Mouse (Mus musculus): ENCODE results near the gene Rhcg.

The Rhcg gene

GRCm38 (mm10) chr7:79617418-79617817, at the start of gene Rhcg:
Gene Rhcg, minus strand, starts transcription at chr7:79617657.
- in situ Hi-C loops (cut with MboI; ENCODE audit: unreplicated experiment in 2 of 2), result no loop called here

- in situ Hi-C loops (cut with MboI; ENCODE audit: unreplicated experiment in 2 of 2), result loop anchor here in 1 of 2 experiments (25.0 kb wide), 1 partner anchor 1096 kb away; no protein-coding TSS in a partner anchor
Measured at GRCm38 (mm10) chr7:79666690-79667089, 49.2 kb upstream of the Rhcg start.

- in situ Hi-C loops (cut with MboI; ENCODE audit: unreplicated experiment in 2 of 2), result loop anchor here in 1 of 2 experiments (25.0 kb wide), 1 partner anchor 1101 kb away; no protein-coding TSS in a partner anchor
Measured at GRCm38 (mm10) chr7:79661253-79661890, 43.9 kb upstream of the Rhcg start.

- in situ Hi-C loops (cut with MboI; ENCODE audit: unreplicated experiment in 2 of 2), result loop anchor here in 1 of 2 experiments (25.0 kb wide), 1 partner anchor 1102 kb away; no protein-coding TSS in a partner anchor
Measured at GRCm38 (mm10) chr7:79660291-79661150, 43.1 kb upstream of the Rhcg start.

- in situ Hi-C loops (cut with MboI; ENCODE audit: unreplicated experiment in 2 of 2), result loop anchor here in 1 of 2 experiments (25.0 kb wide), 1 partner anchor 1103 kb away; no protein-coding TSS in a partner anchor
Measured at GRCm38 (mm10) chr7:79659578-79660290, 42.3 kb upstream of the Rhcg start, which contains the start of gene Ticrr. Gene Ticrr, plus strand, starts transcription at chr7:79660196.

- in situ Hi-C loops (cut with MboI; ENCODE audit: unreplicated experiment in 2 of 2), result loop anchor here in 1 of 2 experiments (25.0 kb wide), 1 partner anchor 1108 kb away; no protein-coding TSS in a partner anchor
Measured at GRCm38 (mm10) chr7:79654586-79654985, 37.1 kb upstream of the Rhcg start.

GRCm38 (mm10) chr7:79654185-79654584, 36.7 kb upstream of the Rhcg start:
- in situ Hi-C loops (cut with MboI; ENCODE audit: unreplicated experiment in 2 of 2), result loop anchor here in 1 of 2 experiments (25.0 kb wide), 1 partner anchor 1108 kb away; no protein-coding TSS in a partner anchor

GRCm38 (mm10) chr7:79649005-79649404, 31.5 kb upstream of the Rhcg start:
- in situ Hi-C loops (cut with MboI; ENCODE audit: unreplicated experiment in 2 of 2), result no loop called here

GRCm38 (mm10) chr7:79647233-79647632, 29.8 kb upstream of the Rhcg start:
- in situ Hi-C loops (cut with MboI; ENCODE audit: unreplicated experiment in 2 of 2), result no loop called here

- in situ Hi-C loops (cut with MboI; ENCODE audit: unreplicated experiment in 2 of 2), result no loop called here
Measured at GRCm38 (mm10) chr7:79631773-79632348, 14.4 kb upstream of the Rhcg start.

- in situ Hi-C loops (cut with MboI; ENCODE audit: unreplicated experiment in 2 of 2), result no loop called here
Measured at GRCm38 (mm10) chr7:79628271-79628913, 10.9 kb upstream of the Rhcg start.

- in situ Hi-C loops (cut with MboI; ENCODE audit: unreplicated experiment in 2 of 2), result no loop called here
Measured at GRCm38 (mm10) chr7:79626170-79626569, 8.7 kb upstream of the Rhcg start.

GRCm38 (mm10) chr7:79623086-79623485, 5.6 kb upstream of the Rhcg start:
- in situ Hi-C loops (cut with MboI; ENCODE audit: unreplicated experiment in 2 of 2), result no loop called here

GRCm38 (mm10) chr7:79619493-79619892, 2.0 kb upstream of the Rhcg start:
- in situ Hi-C loops (cut with MboI; ENCODE audit: unreplicated experiment in 2 of 2), result no loop called here

- in situ Hi-C loops (cut with MboI; ENCODE audit: unreplicated experiment in 2 of 2), result no loop called here
Measured at GRCm38 (mm10) chr7:79615941-79616340, 1.5 kb downstream of the Rhcg start.

GRCm38 (mm10) chr7:79615008-79615407, 2.4 kb downstream of the Rhcg start:
- in situ Hi-C loops (cut with MboI; ENCODE audit: unreplicated experiment in 2 of 2), result no loop called here

- in situ Hi-C loops (cut with MboI; ENCODE audit: unreplicated experiment in 2 of 2), result loop anchor here (5.0 kb wide), 1 partner anchor 114 kb away; no protein-coding TSS in a partner anchor
Measured at GRCm38 (mm10) chr7:79613314-79613713, 4.1 kb downstream of the Rhcg start.

GRCm38 (mm10) chr7:79612783-79613182, 4.7 kb downstream of the Rhcg start:
- in situ Hi-C loops (cut with MboI; ENCODE audit: unreplicated experiment in 2 of 2), result loop anchor here (5.0 kb wide), 1 partner anchor 115 kb away; no protein-coding TSS in a partner anchor

- in situ Hi-C loops (cut with MboI; ENCODE audit: unreplicated experiment in 2 of 2), result loop anchor here (5.0 kb wide), 1 partner anchor 115 kb away; no protein-coding TSS in a partner anchor
Measured at GRCm38 (mm10) chr7:79611901-79612300, 5.6 kb downstream of the Rhcg start.
